Mouse (Mus musculus) hindbrain, embryonic 16.5 days (tissue): ENCODE results near the gene Prps1. TPM values are rescaled to one million over a fixed set of nuclear protein-coding genes. Genes with fewer than 3 reads are reported as not detected.
A peak's percentile ranks its signal among the peaks of the same experiment; 100 is the strongest.

ENCODE experiments used
- ATAC-seq: fragments of 200-750 bp; cut with Nextera tagmentation; 2 replicates; pipeline ENCODE4 v1.8.0; 2017; ENCODE audit warnings: moderate TSS enrichment, moderate library complexity
- H3K27ac ChIP-seq: fragments of 300-500 bp; sonication (generic); 2 replicates; pipeline ENCODE4 v1.5.1; 2014; ENCODE audit warnings: low read depth, mild to moderate bottlenecking, control low read depth, low read length, moderate library complexity
- H3K27me3 ChIP-seq: fragments of 300-500 bp; sonication (generic); replicated peaks from 2 replicates; pipeline ENCODE4 v1.6.1; 2014; ENCODE audit warnings: low read length; ENCODE audit not compliant: control insufficient read depth, insufficient read depth
- H3K36me3 ChIP-seq: fragments of 300-500 bp; sonication (generic); 2 replicates; pipeline ENCODE4 v1.6.1; 2014; ENCODE audit warnings: mild to moderate bottlenecking, low read length, moderate library complexity, mixed read lengths; ENCODE audit not compliant: control insufficient read depth, insufficient read depth
- H3K4me1 ChIP-seq: fragments of 300-500 bp; sonication (generic); 2 replicates; pipeline ENCODE4 v1.6.1; 2014; ENCODE audit warnings: low read depth, low read length; ENCODE audit not compliant: control insufficient read depth, insufficient read depth
- H3K4me2 ChIP-seq: fragments of 300-500 bp; sonication (generic); 2 replicates; pipeline ENCODE4 v1.6.1; 2014; ENCODE audit warnings: mild to moderate bottlenecking, low read length, control low read depth, moderate library complexity
- H3K4me3 ChIP-seq: fragments of 300-500 bp; sonication (generic); 2 replicates; pipeline ENCODE4 v1.5.1; 2014; ENCODE audit warnings: mild to moderate bottlenecking, low read length, control low read depth, moderate library complexity
- H3K9ac ChIP-seq: fragments of 300-500 bp; sonication (generic); 2 replicates; pipeline ENCODE4 v1.6.1; 2014; ENCODE audit warnings: low read depth, mild to moderate bottlenecking, control low read depth, low read length, moderate library complexity
- H3K9me3 ChIP-seq: fragments of 300-500 bp; sonication (generic); 2 replicates; pipeline ENCODE4 v1.6.1; 2014; ENCODE audit warnings: mild to moderate bottlenecking, low read length, moderate library complexity; ENCODE audit not compliant: control insufficient read depth
- WGBS: fragments of 180-500 bp; shearing (Covaris S2); extraction: QIAGEN DNeasy Blood & Tissue Kit; methylation state at CpG from one replicate; pipeline ENCODE4 v1.1.7; 2014; 5-methylcytosine and 5-hydroxymethylcytosine counted together
- polyA plus RNA-seq: library from polyadenylated mRNA; unstranded; fragments of >200 nt; fragmentation: Nextera tagmentation; extraction: Ambion mirVana; gene quantifications from 2 replicates; pipeline ENCODE4 v1.2.1, GENCODE M21; 2015

Prps1 gene
- 85.1 and 94.0 TPM in 2 replicates for polyA plus RNA-seq

DNA sequence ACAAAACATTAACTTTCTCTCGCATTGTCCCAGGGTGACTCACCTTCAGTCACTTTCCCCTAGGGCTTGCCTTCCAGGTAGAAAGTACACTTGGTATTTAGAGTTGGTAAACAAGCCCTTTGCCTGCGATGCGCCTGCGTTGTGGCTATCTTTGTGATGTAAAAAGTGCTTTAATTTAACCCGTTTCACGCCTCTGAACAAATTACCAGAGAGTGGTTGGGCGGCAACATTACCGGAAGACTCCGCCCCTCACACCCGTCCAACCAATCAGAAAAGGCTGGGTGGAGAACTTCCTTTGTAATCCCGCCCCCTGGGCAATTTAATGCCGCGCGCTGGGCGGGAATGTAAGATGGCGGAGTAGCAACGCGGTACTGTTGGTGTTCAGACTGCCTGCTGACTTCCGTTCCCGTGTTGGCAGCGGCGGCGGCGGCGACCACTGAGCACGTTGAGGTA lies at the start of gene Prps1:
Prps1 (plus strand) TSS at position 335 of the 453 bp plus-strand sequence.
- Histone ChIP-seq H3K9me3 (no peaks in the 10 kb centered on the region), H3K4me2 (peak within 1 kb of the TSS; percentile 58), H3K4me3 (peak within 1 kb of the TSS; percentile 59), H3K4me1 (no peaks in the 10 kb centered on the region), H3K27me3 (no peaks in the 10 kb centered on the region; the same call in 1 of the 2 replicates), H3K9ac (peak within 1 kb of the TSS; percentile 66), H3K27ac (peak within 1 kb of the TSS; percentile 74), H3K36me3 (no peaks in the 10 kb centered on the region)
- 18% methylated on average over 26 of the region's 26 CpGs for WGBS
- ATAC-seq = peak; percentile 97

DNA sequence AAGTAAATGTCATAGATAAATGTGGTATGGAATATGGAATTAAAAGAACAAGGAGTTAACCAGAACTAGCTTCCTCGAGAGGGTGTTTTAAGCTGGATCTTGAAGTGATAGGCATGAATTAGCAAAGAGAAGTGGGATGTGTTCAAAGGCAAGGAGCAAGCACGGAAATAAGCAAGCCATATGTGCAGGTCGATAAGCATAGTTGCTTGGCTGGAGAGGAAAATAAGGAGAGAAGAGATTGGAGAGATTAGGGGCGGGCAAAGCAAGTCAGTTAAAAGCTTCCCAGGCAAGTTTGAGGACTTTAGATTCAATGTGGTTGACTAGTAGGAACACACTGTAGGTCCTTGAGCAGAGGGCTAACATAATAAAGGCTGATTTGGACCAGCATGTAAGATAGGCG lies 48.8 kb upstream of the Prps1 start:
- 83% methylated on average over 5 of the region's 5 CpGs for WGBS

DNA sequence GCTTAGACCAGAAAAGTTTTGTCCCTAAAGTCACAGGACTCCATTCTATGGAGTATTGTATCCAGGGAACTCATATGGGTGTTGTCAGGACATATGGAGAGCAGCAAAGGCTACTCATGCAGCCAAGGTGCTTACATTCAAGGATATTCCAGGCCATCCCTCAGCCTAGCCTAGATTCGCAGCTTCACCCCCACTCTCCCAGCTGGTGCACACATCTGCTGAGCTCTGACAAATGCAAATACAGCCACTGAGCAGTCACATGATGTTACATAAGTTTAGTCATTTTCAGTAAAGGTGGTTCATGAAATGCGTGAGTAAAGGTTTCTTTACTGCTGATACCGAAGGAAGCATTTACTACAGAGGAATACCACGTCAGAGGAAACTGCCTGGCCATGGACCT lies 37.9 kb upstream of the Prps1 start:
- H3K4me3 ChIP-seq = no peak overlapping the region
- no peak overlapping the region for H3K4me2 ChIP-seq
- 83% methylated on average over 4 of the region's 4 CpGs for WGBS
- H3K4me1 ChIP-seq = no peaks in the 10 kb centered on the region
- no peaks in the 10 kb centered on the region for H3K9me3 ChIP-seq
- H3K27me3 ChIP-seq = peaks cover 2% of the 10 kb centered on the region; the same call in 1 of the 2 replicates
- no peak for ATAC-seq
- H3K36me3 ChIP-seq = no peaks in the 10 kb centered on the region
- H3K9ac ChIP-seq = no peak overlapping the region
- H3K27ac ChIP-seq = no peak overlapping the region

More for the DNA sequence above, 48.8 kb upstream of the Prps1 start:
- H3K4me3 ChIP-seq = no peak overlapping the region
- no peak overlapping the region for H3K9ac ChIP-seq
- H3K9me3 ChIP-seq = no peaks in the 10 kb centered on the region
- no peaks in the 10 kb centered on the region for H3K36me3 ChIP-seq
- no peak overlapping the region for H3K27ac ChIP-seq
- no peaks in the 10 kb centered on the region; the same call in 1 of the 2 replicates for H3K27me3 ChIP-seq
- ATAC-seq = no peak
- H3K4me1 ChIP-seq = no peaks in the 10 kb centered on the region
- no peak overlapping the region for H3K4me2 ChIP-seq

DNA sequence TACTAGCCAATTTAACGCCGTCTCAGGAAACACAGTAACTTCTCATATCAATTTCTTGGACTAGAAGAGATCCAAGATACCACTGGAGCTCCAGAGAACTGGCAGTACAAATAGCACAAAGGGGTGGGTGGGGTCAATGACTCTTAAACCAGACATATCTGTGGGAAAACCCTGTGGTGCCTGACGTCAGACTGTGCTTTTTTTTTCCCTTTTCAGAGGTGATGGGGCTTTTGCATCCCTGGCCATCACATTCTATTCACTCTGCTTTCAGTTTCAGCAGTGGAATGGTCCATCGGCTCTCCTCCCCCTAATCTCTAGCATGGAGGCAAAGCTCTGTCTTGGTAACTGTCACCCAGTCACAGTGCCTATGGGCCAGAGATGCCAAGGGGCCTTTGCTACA lies 29.3 kb upstream of the Prps1 start:
- no peaks in the 10 kb centered on the region for H3K36me3 ChIP-seq
- WGBS = 75% methylated on average over 4 of the region's 4 CpGs
- H3K27ac ChIP-seq = no peak overlapping the region
- no peak overlapping the region for H3K4me3 ChIP-seq
- ATAC-seq = no peak
- no peak overlapping the region for H3K4me2 ChIP-seq
- no peak overlapping the region for H3K9ac ChIP-seq
- H3K9me3 ChIP-seq = no peaks in the 10 kb centered on the region
- H3K4me1 ChIP-seq = no peaks in the 10 kb centered on the region
- H3K27me3 ChIP-seq = no peaks in the 10 kb centered on the region

- Histone ChIP-seq H3K4me1 (no peaks in the 10 kb centered on the region), H3K9me3 (no peaks in the 10 kb centered on the region), H3K27ac (no peak overlapping the region), H3K4me2 (no peak overlapping the region), H3K36me3 (no peaks in the 10 kb centered on the region), H3K9ac (no peak overlapping the region), H3K27me3 (no peaks in the 10 kb centered on the region), H3K4me3 (no peak overlapping the region)
- 67% methylated on average over 8 of the region's 8 CpGs for WGBS
- ATAC-seq = no peak
These were observed 28.2 kb upstream of the Prps1 start for GRCm38 (mm10) chrX:140428252-140428651.

GRCm38 (mm10) chrX:140429985-140430384 lies 26.4 kb upstream of the Prps1 start:
- Histone ChIP-seq H3K4me3 (no peak overlapping the region), H3K4me1 (no peaks in the 10 kb centered on the region), H3K9me3 (no peaks in the 10 kb centered on the region), H3K27ac (no peak overlapping the region), H3K36me3 (no peaks in the 10 kb centered on the region), H3K27me3 (no peaks in the 10 kb centered on the region), H3K9ac (no peak overlapping the region), H3K4me2 (no peak overlapping the region)
- WGBS = 77% methylated on average over 5 of the region's 5 CpGs
- no peak for ATAC-seq

GRCm38 (mm10) chrX:140430506-140430905 lies 25.9 kb upstream of the Prps1 start:
- no peaks in the 10 kb centered on the region for H3K27me3 ChIP-seq
- H3K4me3 ChIP-seq = no peak overlapping the region
- no peaks in the 10 kb centered on the region for H3K9me3 ChIP-seq
- no peak for ATAC-seq
- no peak overlapping the region for H3K4me2 ChIP-seq
- no peaks in the 10 kb centered on the region for H3K4me1 ChIP-seq
- no peaks in the 10 kb centered on the region for H3K36me3 ChIP-seq
- 92% methylated on average over 12 of the region's 12 CpGs for WGBS
- no peak overlapping the region for H3K9ac ChIP-seq
- no peak overlapping the region for H3K27ac ChIP-seq

DNA sequence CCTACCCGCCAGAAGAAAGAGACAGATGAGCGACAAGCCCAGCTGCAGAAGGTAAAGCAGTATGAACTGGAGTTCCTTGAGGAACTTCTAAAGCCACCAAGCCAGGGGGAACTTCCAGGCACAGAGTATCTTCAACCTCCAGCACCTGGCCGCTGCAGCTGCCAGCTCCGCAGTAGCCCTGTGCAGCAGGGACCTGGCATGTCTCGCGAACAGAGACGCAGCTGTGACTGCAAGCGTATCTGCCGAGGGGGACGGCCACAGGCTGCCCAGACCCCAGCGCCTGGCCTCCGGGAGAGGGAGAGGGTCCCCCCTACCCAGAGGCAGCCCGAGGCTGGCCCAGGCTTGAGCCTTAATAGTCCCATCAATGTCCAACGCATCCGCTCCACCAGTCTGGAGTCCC lies 24.4 kb upstream of the Prps1 start:
- Histone ChIP-seq H3K9me3 (no peaks in the 10 kb centered on the region), H3K9ac (no peak overlapping the region), H3K27me3 (no peaks in the 10 kb centered on the region), H3K4me3 (no peak overlapping the region), H3K4me1 (no peaks in the 10 kb centered on the region), H3K36me3 (no peaks in the 10 kb centered on the region), H3K4me2 (no peak overlapping the region), H3K27ac (no peak overlapping the region)
- 79% methylated on average over 15 of the region's 15 CpGs for WGBS
- ATAC-seq = peak; percentile 27; the same call in 1 of the 2 replicates

DNA sequence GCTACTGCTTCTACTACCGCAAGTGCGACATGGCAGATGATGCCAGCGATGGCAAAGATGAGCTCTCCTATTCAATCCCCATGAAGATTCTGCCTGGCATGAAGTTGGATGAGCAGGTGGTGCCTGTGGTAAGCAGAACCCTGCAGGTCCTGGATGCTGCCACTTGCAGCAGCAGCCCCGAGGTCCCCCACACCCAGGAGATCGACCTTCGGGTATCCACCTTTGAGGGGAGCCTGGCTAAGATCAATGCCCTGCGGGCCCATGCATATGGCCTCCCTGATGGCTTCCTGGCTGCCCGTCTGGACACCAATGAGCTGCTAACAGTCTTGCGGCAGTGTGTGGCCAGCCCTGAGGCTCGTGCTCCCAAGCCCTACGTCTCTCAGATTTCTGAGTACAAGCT lies 23.6 kb upstream of the Prps1 start:
- Histone ChIP-seq H3K9ac (no peak overlapping the region), H3K4me2 (no peak overlapping the region), H3K27ac (no peak overlapping the region), H3K36me3 (no peaks in the 10 kb centered on the region), H3K4me3 (no peak overlapping the region), H3K9me3 (no peaks in the 10 kb centered on the region), H3K4me1 (no peaks in the 10 kb centered on the region), H3K27me3 (no peaks in the 10 kb centered on the region)
- ATAC-seq = no peak
- WGBS = 88% methylated on average over 9 of the region's 11 CpGs

DNA sequence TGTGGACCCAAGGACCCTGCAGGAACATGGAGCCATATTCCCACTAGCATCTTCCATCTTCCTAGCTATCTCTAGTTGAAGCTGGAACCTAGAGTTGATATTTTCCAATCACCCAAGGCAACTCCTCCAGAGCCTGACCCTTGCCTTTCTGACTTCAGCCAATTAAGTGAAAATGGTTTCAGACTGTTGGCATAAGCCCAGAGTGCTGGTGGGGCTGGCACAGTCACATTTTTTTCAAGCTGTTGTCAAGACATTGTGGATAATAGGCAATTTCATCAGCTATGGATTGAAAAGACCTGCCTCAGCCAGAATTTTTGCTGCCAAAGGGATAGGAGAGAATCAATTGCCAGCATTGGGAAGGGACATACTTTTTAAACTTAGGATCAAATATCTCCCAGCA lies 18.5 kb upstream of the Prps1 start:
- H3K9me3 ChIP-seq = no peaks in the 10 kb centered on the region
- no peak overlapping the region for H3K4me2 ChIP-seq
- no peak overlapping the region for H3K4me3 ChIP-seq
- no peaks in the 10 kb centered on the region for H3K36me3 ChIP-seq
- H3K9ac ChIP-seq = no peak overlapping the region
- H3K27ac ChIP-seq = no peak overlapping the region
- H3K4me1 ChIP-seq = no peaks in the 10 kb centered on the region
- ATAC-seq = no peak
- no peaks in the 10 kb centered on the region for H3K27me3 ChIP-seq
